Mouse (Mus musculus): ENCODE measurements around the gene 4930412O13Rik.

The 4930412O13Rik gene

DNA sequence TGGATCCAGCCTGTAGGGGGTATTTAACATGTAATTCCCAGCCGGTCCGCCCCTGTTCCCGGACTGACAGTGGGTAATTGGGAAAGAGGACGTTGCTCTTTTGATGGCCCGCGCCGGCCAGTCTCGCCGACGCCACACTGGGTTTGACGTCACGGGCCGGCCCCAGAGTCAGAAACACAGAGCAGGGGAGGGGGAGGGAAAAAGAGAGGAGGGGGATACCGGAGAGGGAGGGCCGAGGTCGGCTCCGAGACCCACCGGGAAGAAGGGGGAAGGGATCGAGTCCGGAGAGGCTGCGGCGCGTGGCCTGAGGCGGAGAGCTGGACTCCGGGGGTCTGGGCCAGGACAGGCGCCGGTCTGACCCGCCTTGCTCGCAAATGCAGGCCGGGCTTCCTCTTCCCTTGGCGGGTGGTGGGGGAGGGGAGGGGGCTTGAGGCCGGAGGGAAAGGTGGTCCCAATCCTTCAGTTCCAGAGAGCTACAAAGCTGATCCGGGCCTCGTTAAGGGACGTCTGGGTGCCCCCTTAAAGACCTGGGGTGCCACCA is at the start of gene 4930412O13Rik:
4930412O13Rik (plus strand) TSS at position 202 of the 541 bp plus-strand sequence.
- DNase-seq, result no peak

GRCm38 (mm10) chr2:9833712-9834111 is 47.3 kb upstream of the 4930412O13Rik start:
- no peak for DNase-seq

GRCm38 (mm10) chr2:9835195-9835594 is 45.9 kb upstream of the 4930412O13Rik start:
- no peak for DNase-seq

GRCm38 (mm10) chr2:9852851-9853576 is 28.0 kb upstream of the 4930412O13Rik start:
- DNase-seq, result no peak

- no peak for DNase-seq
Measured at GRCm38 (mm10) chr2:9855861-9856260, 25.2 kb upstream of the 4930412O13Rik start.

DNA sequence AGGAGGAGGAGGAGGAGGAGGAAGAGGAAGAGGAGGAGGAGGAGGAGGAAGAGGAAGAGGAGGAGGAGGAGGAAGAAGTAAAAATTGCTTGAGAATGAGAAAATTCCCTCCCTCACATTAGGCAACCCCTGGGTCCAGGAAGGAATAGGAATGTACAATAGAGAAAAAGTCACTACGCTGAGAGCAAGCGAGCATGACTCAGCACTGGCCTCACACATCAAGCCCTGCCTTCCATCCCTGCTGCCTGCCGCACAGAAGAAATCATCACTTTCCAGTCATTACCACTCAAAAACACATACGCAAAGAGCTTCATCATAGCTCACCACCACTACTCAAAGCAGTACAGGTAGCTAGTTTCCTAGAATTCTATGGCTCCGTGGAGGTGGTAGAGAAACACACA is 20.4 kb upstream of the 4930412O13Rik start:
- no peak for DNase-seq

GRCm38 (mm10) chr2:9867092-9867825 is 13.8 kb upstream of the 4930412O13Rik start:
- no peak for DNase-seq

- no peak for DNase-seq
Measured at GRCm38 (mm10) chr2:9871141-9871716, 9.8 kb upstream of the 4930412O13Rik start.

- DNase-seq, result no peak
Measured at GRCm38 (mm10) chr2:9871798-9872197, 9.3 kb upstream of the 4930412O13Rik start.

- no peak for DNase-seq
Measured at GRCm38 (mm10) chr2:9872682-9873081, 8.4 kb upstream of the 4930412O13Rik start.

DNA sequence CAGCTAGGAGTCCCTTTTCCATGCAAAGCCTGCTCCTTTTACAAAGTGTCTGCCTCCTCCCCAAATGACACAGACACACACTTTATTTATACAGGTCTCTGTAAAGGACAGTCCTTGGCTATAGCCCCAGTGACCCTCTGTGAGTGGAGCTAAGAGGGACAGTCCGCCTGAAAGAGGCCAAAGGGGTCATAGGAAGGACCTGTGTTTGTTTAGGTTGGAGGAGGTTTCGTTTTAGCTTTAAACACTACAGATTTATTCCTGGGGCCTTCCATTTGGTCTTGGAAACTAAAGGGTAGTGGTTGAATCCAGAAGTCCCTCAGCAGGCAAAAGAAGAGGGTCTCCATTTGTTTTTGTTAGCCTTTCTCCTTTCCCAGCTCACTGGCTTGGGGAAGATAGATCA is 7.3 kb upstream of the 4930412O13Rik start:
- DNase-seq, result no peak

DNA sequence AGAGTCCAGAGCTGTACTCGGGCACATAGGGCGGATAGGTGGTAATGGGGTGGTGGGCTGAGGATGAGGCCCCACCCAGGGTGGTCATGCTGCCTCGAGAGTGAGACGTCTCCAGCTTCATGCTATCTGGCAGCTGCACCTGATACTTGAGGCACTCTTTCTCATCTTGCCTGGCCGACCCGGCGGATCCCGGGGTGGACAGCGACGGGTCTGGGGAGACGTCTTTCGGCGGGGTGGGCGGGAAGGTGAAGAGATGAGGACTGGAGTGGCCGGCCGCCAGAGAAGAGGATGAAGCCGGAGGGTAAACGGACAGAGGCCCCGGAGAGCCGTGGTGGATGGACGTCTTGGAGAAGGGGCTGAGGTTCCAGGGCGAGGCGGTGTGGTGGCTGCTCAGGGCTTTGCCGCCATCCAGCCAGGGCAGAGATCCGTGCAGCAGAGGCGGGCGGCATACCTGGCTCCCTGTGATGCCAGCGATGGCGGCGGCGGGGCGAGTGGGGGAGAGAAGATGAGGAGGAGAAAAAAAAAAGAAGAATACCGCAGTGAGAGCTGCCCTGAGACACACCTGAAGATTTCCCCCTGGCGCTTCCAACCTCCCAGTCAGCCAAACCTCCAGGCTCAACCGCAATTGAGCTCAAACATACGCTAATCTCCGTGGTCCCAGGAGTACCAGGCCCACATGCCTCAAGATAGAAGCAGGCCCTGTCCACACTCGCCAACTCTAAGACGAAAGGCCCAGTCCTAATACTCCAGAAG is 6.4 kb upstream of the 4930412O13Rik start:
- DNase-seq, result no peak

- DNase-seq, result no peak
Measured at GRCm38 (mm10) chr2:9875220-9875619, 5.8 kb upstream of the 4930412O13Rik start.

DNA sequence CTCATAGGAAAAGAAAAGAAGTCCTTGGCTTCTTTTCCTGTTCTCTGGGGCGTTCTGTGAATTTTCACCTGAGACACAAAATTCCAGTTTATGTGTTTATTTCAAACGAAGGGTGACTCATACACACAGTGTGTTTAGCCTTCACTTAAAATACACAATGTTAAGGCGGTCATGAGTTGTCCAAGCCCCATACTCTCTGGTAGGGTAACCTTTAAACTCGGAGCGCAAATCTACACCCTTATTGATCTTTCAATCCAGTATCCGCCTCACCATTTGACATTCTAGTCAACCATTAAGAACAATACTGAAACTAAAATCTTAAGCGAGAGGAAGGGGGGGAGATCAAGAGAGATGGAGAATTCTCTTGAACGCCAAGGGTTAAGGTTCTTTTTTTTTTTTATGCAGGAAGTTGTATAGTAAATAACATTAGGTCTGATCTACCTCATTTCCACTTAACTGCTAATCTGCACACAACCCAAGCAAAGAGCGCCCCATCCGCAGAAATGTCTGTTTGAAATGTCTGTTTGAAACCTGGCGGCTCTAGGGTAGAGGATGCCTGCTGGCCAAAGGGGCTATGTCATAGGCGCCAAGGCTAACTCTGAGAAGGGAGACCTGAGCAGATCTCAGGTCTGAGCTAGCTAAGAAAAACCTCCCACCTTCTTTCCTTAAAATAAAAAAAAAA is 5.2 kb upstream of the 4930412O13Rik start:
- DNase-seq, result no peak

GRCm38 (mm10) chr2:9876621-9877325 is 4.3 kb upstream of the 4930412O13Rik start:
- no peak for DNase-seq

DNA sequence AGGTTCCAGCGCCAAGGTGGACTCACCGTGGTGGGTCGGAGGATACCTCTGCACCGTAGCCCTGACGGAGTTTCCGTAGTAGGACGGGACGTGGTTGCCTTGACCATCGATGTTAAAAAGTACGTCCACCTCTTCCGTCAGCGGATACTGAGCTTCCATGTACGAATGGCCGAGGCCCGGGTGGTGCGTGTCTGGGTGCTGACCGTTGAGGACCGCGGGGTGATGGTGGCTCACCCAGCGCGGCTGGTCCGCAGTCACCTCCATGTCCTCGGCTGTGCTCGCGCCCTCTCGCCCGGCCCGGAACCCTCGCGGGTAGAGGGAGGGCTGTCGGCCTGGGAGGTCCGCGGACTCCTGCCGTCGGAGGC is 3.7 kb upstream of the 4930412O13Rik start:
- no peak for DNase-seq

DNA sequence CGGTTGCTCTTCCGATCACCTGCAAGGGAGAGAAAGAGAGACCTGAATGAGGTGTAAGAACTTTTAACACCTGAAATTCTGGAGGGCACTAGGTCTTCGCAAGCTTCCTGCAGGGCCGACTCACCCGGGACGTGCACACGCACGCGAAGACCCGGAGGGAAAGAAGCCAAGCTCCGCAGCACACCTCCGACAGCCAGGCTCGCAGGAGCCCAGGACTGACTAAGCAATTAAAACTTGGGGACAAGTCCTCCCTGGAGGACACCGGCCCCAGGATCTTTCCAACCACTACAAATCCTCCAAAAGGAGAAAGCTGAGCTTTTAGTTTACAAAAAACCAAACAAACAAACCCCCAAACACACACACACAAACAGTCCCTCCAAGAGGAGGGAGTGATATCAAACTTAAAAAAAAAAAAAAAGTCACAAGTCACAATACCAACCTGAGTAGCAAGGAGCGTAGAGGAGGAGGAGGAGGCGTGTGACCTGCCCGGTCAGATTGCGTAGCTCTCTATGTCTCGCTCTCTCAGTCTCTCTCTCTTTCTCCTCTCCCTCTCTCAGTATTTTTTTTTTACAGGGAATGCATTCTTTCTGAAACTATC is 3.0 kb upstream of the 4930412O13Rik start:
- DNase-seq, result no peak

- DNase-seq, result no peak
Measured at GRCm38 (mm10) chr2:9878564-9879081, 2.4 kb upstream of the 4930412O13Rik start.

- DNase-seq, result no peak
Measured at GRCm38 (mm10) chr2:9879092-9879491, 2.0 kb upstream of the 4930412O13Rik start.

DNA sequence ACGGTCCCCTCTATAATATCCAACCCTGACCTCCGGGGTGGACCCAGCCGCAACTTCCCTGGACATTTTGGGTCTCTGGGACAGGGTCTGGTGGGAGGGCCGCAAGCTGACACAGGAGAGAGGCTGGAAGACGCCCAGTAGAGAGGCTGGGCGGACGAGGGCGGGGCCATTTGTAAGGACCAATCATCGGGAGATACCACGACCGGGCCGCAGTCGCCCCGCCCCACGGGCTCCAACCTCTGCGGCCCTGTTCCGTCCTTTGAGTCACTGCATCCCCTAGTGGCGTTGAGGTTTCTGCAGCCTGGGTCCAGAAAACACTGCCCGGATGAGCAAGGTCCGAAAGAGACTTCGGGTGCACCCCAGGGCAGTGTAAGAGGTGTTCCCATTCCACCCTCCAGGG is 1.6 kb upstream of the 4930412O13Rik start:
- DNase-seq, result no peak

DNA sequence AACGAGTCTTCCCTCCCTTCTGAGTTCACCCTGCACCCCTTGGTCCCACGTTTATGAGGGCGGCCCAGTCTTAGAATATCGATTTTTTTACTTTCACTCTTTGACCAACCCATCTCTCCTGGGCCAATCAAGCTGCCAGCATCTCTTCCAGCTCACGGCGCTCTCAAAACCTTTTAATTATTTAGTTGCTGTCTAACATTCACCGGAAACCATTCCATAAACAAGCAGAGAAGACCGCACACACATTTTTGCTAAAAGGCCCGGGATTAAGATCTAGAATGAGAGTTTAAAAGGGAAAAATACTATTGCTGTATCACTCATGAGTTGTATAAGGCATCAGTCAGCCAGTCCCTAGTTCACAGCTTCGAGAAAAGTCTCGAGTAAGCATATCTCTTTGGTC is 781 bp upstream of the 4930412O13Rik start:
- DNase-seq, result no peak

Measured in right cerebral cortex, postnatal 25 days (tissue).